Mouse (Mus musculus): Measurements from ENCODE around the gene Tubb5.

DNA sequence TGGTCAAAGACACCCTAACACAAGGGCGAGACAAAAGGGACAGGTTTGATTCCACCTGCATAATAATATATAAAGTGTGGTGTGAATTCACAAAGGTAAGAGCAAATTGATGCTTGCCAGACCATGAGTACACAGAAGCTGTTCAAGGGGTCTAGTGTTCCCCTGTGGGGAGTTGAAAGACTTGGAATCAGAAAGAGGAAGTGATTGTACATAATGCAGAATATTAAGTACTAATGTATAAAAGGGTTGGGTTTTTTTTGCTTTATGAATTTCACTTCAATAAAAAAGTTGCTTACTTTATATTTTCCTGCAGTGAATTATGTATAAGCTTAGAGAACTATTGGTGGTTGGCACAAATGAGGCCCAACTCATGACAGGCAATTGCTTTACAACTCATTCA is 21.3 kb upstream of the Tubb5 start:
- TF ChIP-seq CTCF (IDR thresholded peaks at IDR 0.05; ENCODE audit: borderline replicate concordance, control insufficient read depth, extremely low read depth, insufficient read depth, low read length, poor library complexity), result no peak
- no peak for TF ChIP-seq POLR2A (IDR thresholded peaks at IDR 0.05; ENCODE audit: control insufficient read depth, extremely low read depth, insufficient read depth, low read length, poor library complexity)
